Mouse (Mus musculus) neural tube, embryonic 12.5 days (tissue): ENCODE measurements around the gene Tnik. TPM values are rescaled to one million over a fixed set of nuclear protein-coding genes. Genes with fewer than 3 reads are reported as not detected.

Experiments used
- microRNA-seq: library from miRNA; unstranded; fragments of <30 nt; microRNA quantifications from one replicate; pipeline ENCODE4, GENCODE M21; 2017
- polyA plus RNA-seq: library from polyadenylated mRNA; unstranded; fragments of >200 nt; fragmentation: Nextera tagmentation; extraction: Ambion mirVana; gene quantifications from 2 replicates; pipeline ENCODE4 v1.2.1, GENCODE M21; 2016

Gene Tnik
- polyA plus RNA-seq, 1 experiment from 2014 or later = 50.6 TPM

Small RNA genes within 50 kb of the gene (microRNA-seq; reads per million reads assigned to microRNA genes)
- not detected for gene Mir466q
